Mouse (Mus musculus) CD4-positive, CD25-positive, alpha-beta regulatory T cell, adult 4 months (primary cell): ENCODE results near the gene Acot7. TPM values are rescaled to one million over a fixed set of nuclear protein-coding genes. Genes with fewer than 3 reads are reported as not detected.

Experiments used
- ATAC-seq: one replicate; pipeline ENCODE4 v1.8.0; 2017
- polyA plus RNA-seq, 2 experiments: library from polyadenylated mRNA; unstranded; fragments of 100-300 nt; shearing (Covaris generic); gene quantifications; one replicate each; pipeline ENCODE4 v1.2.1; 2017

Gene Acot7
- polyA plus RNA-seq, 2 experiments from 2014 or later = 108 to 145 TPM

- no peak for ATAC-seq
These were observed 4.3 kb downstream of the Acot7 start for GRCm38 (mm10) chr4:152182205-152182604.

GRCm38 (mm10) chr4:152184353-152185035, 6.6 kb downstream of the Acot7 start:
- ATAC-seq = peak; percentile 25

DNA sequence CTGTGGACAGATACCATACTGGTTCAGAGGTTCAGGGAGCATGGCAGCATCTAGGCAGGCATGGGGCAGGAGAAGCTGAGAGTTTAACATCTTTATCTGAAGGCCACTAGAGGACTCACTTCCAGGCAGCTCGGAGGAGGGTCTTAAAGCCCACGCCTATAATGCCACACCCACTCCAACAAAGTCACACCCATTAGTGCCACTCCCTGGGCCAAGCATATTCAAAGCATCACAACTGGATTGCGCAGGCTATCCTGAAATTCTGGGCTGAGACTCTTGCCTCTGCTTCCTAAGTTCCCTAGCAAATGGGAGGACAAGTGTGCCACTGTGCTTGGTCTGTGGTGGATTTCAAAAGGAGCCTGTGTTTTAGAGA, 7.2 kb downstream of the Acot7 start:
- ATAC-seq = peak; percentile 14

GRCm38 (mm10) chr4:152185510-152186204, 7.7 kb downstream of the Acot7 start:
- ATAC-seq = peak; percentile 60

- ATAC-seq = peak; percentile 32
These were observed 8.5 kb downstream of the Acot7 start for GRCm38 (mm10) chr4:152186205-152187082.

- ATAC-seq = no peak
These were observed 9.2 kb downstream of the Acot7 start for GRCm38 (mm10) chr4:152187142-152187541.

- peak; percentile 65 for ATAC-seq
These were observed 10.7 kb downstream of the Acot7 start for GRCm38 (mm10) chr4:152188651-152189050.

GRCm38 (mm10) chr4:152189071-152189470, 11.1 kb downstream of the Acot7 start:
- peak; percentile 8 for ATAC-seq

DNA sequence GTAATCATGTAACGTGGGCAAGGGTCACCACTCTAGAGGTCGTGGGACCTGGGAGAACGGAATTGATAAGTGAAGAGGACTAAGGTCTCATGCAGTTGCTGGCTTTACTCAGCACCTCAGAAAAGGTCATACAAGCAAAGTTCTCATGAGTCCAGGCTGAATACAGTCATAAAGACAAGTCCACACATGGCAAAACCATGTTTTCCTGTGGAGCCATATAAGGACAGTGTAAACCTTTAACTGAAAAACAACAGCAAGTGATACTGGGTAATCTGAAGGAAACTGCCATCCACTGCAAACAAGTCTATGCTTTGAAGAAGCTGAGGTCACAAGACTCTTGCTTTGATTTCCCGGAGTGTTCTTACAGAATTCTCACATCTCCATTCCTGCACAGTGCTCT, 11.8 kb downstream of the Acot7 start:
- ATAC-seq = peak; percentile 12

DNA sequence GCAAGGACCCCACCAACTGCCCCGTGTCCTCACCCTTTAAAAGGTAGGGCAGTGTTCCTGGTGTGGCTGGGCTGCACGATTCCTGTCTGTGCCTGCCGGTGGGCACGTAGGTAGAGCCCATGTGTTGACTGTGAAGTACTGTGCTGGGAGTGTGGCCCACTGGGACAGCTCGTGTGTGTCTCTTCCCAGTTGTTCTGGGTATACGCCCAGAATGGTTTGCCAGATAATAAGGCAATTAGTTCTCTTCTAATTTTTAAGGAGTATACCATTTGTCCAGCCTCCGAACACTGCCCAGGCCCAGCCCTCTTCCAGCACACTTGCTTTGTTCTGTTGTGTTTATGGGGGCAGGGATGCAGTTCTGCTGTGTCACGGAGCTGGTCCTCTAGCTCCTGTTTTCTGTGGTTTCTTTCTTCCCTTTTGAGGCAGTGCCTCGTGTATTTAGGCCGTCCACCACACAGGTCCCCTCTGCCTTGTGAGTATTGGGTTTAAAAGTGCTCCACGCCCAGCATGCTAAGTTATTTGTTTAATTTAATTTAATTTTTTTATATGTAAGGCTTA, 12.2 kb downstream of the Acot7 start:
- ATAC-seq = no peak

DNA sequence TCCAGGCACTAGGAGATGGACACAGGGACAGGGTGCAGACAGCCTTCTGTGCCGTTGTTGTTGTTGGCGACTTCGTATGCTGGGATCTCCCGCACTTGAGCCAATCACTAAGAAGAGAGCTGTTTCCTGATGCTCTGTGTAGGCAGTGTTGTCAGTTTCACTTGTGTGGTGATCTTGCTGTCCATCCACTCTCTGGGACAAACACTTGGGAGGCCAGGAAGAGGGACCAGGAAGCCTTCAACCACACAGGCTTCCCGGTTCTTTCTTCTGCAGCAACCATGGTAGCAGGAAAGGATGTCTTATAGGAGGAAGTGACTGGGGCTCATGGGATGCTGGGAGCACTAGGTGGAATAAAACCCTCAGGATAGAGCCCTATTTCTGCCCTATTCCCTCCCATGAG, 12.8 kb downstream of the Acot7 start:
- no peak for ATAC-seq

DNA sequence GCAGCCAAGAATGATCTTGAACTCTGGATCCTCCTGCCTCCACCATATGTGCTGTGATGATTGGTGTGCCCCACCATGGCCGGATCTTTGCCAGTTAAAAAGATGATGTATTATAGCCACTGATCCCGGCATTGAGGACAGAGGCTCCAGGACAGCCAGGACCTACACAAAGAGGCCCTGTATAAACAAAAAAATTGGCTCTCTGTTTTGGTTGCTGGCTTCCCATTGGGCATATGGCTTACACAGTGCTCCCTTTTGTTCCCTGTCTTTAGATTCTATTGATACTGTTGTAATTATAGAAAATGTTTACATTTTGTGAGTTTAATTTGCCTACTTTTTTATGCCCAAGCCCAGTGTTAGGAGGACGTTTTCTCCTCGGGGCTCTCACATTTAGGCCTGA, 14.6 kb downstream of the Acot7 start:
- no peak for ATAC-seq

- ATAC-seq = no peak
These were observed 16.7 kb downstream of the Acot7 start for GRCm38 (mm10) chr4:152194476-152195175.

DNA sequence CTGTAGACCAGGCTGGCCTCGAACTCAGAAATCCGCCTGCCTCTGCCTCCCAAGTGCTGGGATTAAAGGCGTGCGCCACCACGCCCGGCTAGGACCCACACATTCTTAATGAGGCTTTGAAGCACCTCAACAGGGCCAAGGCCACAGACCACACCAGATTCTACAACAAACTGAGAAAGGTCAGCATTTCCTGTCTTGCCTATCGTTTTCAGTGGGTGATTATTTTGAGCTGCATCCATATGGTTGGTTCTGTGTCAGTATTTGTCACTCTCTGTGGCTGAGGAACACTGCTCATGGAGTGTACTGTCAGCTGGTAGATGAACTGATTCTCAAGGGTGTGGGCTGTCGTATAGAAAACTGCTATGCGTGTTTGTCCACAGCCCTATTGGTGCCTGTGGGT, 18.3 kb downstream of the Acot7 start:
- ATAC-seq = no peak

DNA sequence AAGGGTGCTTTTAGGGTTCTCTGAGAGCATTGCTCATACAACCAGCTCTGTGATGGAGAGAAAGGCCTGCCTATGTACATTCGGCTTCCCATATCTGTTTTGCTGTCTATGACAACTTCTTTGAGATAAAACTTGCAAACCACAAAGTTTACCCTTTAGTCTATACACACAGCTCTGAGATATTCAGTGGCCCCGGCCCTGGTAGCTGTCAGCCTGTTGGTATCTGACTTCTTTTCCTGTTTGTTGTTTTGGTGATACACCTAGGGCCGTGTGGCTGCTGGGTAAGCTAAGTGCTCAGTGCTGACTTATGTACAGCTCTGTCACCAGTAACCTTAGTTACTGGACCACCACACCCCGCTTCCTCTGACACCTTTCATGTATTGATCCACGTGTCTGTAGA, 19.6 kb downstream of the Acot7 start:
- ATAC-seq = peak; percentile 85

DNA sequence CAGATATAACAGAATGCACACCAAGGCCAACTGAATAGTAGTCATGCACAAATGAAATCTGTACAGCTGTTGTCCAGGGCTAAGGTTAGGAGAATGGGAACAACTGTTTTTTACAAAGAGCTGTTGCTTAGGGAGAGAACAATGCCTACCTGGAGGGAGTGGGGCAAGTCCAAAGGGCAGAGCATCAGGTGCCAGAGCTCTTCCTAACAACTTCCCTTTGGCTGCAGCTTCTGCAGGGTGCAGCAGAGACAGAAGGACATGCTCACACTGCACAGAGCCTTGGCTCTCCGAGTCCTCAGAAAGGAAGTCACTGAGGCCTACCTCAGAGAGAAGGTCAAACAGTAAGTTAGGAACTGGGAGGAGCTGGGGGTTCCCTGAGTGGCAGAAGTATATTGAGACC, 21.7 kb downstream of the Acot7 start:
- no peak for ATAC-seq

DNA sequence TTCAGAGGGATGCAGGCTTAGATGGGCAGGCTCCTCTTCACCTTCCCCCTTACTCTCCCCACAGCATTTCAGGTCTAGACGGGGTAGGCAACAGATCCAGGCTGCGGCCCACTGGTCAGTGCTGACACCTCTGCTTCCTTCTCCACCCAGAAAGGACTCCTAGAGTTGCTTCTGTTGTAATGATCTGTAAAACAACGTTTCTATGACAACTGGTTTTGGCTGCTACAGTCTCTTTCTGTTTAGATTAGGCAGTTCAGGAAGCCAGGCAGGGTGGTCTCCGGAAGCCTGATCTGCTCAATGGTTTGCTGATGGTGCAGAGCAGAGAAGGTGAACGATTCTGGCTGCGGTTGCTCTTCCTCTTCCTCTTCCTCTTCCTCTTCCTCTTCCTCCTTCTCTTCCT, 23.6 kb downstream of the Acot7 start:
- ATAC-seq = peak; percentile 48

DNA sequence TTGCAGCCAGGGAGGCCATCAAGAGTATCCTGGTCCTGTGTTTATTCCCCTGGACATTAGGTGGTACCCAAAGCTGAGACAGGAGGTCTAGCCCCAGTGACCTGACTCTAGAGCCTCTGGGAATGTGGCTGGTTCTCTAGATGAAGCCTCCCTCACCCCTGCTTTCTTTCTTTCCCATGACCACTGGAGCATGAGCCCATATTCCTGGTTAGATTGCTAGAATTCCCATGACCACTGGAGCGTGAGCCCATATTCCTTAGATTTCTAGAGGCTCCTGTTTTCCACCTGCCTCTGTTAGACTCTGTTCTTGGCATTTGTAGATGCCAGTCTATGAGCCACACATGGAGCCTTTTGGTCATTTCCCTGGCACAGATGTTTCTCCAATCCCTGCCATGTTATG, 24.5 kb downstream of the Acot7 start:
- ATAC-seq = no peak

DNA sequence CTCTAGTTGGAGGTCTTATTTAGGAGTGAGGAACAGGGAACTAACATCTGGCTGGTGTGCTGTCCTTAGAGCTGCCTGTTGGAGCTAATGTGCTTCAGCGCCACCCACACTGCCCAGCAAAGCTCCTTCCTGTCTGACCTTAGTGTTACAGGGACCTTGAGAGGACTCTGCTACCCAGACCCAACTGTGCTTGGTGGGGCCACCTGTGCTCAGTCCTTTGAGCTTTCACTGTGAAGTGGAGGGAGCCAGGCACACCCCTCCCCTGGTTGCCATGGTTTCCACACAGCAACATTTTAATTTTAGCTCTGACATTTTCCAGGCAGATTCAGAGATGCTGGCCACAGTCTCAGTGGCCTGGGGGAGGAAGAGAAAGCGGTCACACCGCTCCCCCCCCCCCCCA, 25.0 kb downstream of the Acot7 start:
- ATAC-seq = no peak

- no peak for ATAC-seq
These were observed 26.7 kb downstream of the Acot7 start for GRCm38 (mm10) chr4:152204663-152205062.

GRCm38 (mm10) chr4:152206199-152206598, 28.3 kb downstream of the Acot7 start:
- no peak for ATAC-seq

DNA sequence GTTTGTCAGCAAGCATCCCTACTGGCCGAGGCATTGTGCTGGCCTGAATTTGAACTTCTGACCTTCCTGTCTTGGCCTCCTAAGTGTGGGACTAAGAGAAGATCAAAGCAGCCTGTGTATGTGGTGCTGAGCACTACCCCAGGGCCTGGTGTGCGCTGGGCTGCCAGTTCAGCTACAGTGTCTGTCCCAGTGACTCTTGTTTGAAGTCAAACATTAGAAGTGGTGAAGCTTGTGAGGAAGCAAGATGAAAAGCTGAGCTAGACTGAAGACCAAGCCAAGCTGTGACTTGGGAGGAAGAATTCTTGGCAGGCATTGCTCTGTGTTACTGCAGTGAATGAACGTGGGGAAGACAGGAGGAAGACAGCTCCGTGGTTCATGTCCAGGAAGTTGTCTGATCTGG, 31.7 kb downstream of the Acot7 start:
- ATAC-seq = no peak

DNA sequence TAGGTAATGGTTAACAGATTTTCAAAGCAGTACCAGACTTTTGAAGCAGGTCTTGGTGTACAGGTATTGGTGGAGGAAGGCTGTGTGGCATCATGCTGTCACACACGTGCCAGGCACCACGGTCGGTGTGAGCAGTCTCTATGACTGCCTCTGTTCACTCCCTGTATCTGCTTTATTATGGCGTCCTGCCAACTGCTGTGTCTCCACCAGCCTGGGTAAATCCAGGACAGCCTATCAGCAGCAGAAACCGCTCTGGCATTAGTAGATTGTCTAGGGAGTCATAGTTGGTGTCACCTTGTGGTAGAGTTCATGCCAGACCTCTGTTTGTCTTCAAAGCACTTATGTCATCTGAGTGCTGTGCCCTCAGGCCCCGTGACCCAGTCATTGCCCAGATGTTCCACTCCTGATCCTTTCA, 34.2 kb downstream of the Acot7 start:
- no peak for ATAC-seq
